Mouse (Mus musculus): ENCODE results near the gene Palm2. TPM values are rescaled to one million over a fixed set of nuclear protein-coding genes. Genes with fewer than 3 reads are reported as not detected.
A peak's percentile ranks its signal among the peaks of the same experiment; 100 is the strongest.

Gene Palm2
- polyA plus RNA-seq, 1 experiment: 14.6 TPM

DNA sequence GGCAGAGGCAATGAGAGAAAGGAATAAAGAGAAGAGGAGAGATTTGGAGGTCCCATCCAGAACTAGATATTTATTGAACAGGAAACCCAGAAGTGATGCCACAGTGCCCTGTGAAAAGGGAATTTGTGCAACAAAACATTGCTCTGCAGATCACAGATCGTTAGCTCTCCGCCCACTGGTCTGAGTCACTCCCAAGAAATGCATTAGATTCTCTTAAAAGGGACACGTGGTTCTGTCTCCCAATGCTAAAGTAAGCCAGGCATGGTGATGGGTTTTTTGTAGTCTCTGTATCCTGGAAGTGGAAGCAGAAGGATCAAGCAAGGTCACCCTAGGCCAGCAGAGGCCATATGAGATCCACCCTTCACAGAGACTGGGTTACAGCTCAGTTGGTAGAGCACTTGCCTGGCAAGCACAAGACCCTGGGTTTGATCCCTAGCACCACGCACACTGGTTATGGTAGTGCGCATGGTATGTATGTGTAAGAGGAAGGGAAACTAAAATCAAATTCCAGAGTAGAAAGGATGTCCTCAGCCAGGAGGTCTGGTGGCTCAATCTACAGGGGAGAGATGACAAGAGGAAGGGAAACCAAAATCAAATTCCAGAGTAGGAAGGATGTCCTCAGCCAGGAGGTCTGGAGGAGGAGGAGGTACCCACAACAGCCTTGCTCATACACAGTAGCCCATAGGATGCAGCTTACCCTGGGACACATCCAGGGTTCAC is 218.3 kb downstream of the Palm2 start:
- DNase-seq (ENCODE audit: extremely low spot score in 1 of 2, low spot score in 1 of 2): peak in 1 of 2 experiments; percentile 69

DNA sequence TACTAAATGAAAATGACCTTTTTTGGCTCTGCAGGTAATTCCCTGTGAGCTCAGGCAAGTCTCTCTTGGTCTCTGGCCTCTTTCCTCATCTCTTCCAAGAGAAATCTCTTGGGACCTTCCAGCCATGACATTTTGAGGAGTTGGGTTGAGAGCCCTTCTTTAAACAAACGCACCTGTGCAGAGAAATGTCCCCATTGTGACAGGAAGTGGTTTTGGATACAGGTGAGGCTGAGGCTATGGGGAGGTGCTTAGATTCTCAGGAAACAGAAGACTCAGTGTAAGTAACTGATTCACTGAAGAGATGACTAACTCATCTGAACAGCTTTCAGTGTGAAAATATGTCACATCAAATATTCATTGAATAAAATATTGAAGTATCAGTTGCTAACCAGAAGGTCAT is 221.9 kb downstream of the Palm2 start:
- no peak for DNase-seq (ENCODE audit: extremely low spot score in 1 of 2, low spot score in 1 of 2)

DNA sequence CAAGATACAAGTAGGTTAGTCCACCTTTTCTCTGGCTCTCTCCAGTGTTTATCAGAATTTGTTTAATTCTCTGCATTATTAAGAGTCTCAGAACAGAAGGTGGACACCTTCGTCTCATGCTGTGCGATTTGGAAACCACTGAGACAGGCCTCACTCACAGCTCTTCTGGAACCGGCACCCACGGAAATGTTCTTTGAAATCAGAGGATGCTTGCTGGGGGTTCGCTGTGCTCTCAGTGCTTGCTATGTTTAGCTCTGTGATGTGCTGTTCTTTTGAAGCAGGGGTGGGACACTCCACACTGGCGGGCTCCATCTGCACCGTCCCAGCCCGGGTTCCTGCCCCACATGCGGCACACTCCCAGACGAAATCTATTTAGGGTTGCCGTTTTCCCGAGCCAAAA is 222.3 kb downstream of the Palm2 start:
- DNase-seq (ENCODE audit: extremely low spot score in 1 of 2, low spot score in 1 of 2): peak in 1 of 2 experiments; percentile 61

DNA sequence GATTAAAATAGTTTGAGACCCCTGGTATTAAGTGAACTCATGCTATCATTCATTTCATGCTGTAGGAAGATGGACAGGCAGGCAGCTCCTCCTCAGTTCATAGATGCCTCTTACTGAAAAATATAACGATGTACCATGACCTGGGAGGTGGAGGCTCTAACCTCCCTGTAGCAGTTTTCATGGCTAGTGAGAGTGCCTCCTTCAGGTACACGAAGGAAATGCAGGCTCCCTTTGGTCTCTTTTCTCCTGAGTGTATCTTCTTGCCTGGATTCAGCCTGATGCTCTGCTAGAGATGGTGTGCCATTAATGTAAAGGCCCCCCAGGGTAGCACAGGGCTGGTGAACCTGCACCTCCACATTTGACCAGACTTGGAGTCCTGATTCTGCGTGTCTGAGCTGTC is 222.8 kb downstream of the Palm2 start:
- no peak for DNase-seq (ENCODE audit: extremely low spot score in 1 of 2, low spot score in 1 of 2)

DNA sequence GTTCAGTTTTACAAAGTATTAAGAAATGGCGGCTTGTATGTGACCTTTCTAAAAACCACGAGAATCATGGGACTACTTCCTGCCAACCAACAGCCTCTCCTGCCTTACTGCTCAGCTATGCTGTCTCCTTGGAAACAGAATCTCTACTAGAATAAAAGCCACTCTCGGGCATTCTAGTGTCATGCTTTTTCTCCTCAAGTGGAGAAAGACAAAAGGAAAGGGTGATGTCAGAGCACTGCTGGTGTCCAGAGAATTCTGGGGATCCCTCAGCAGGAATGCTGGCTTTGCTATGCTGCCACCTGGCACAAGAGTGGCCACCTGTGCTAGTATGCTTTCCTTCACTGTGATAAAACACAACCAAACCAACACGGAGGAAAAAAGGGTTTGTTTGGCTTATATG is 226.4 kb downstream of the Palm2 start:
- DNase-seq (ENCODE audit: extremely low spot score in 1 of 2, low spot score in 1 of 2): no peak

DNA sequence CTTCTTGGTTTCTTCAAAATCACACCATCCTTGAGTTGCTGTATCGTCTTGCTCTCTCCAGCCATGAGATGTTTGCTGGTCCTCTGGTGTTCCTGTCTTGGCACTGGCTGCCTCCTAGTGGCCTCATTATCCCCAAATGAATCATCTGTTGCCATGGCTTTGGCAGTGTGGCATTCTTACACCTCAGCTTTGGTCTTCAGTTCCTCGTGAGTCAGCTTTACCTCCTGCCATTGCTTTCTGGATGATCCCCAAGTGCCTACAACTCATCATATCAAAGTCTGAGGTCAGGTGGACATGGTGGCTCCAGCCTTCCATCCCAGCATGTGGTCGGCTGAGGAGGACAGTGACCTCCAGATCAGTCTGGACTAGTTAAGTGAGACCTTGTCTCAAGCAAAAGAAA is 232.1 kb downstream of the Palm2 start:
- DNase-seq (ENCODE audit: extremely low spot score in 1 of 2, low spot score in 1 of 2): no peak

DNA sequence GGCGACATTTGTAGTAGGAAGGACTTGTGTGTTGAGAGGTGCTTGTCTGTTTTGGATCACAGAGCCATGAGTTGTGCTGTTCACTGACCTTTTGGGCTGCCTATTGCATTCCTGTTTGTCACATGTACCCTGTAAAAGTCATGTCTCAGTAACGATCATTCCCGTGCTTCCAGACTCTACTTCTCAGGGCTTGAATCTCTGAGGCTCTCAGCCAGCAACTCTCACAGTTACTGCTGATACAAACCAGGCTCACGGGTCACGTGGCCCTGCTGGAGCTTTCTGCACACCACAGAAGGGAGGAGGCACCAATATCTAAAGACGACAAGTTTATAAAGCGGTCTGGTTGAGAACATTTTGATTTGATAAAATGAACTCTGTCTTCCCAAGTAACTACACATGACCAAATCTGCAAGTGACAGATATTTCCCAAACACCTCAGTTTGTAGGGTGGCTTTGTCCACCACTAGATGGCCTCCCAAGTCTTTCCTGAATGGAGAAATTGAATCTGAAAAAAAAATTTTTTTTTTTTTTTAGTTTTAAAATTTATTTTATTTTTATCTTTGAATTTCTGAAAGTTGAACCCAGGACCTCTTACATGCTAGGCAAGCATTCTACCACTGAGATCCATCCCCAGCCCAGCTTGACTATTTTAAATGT is 236.9 kb downstream of the Palm2 start:
- peak in 1 of 2 experiments; percentile 43 for DNase-seq (ENCODE audit: extremely low spot score in 1 of 2, low spot score in 1 of 2)

DNA sequence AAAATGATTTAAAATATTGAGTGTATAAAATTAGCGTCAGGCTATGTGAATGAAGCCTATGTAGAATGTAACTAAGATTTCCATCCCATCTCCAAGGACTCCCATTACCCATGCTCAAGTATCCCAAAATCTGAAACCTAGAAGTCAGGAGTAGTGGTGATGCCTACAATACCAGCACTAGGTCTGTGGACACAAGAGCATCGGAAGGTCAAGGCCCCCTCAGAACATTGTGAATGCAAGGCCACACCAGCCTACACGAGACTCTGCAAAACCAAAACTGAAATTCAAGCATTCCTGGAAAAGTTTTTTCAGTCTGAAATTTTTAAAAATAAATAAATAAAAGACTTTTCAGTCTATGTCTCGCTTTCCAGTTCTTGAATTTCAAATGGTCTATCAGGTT is 238.5 kb downstream of the Palm2 start:
- DNase-seq (ENCODE audit: extremely low spot score in 1 of 2, low spot score in 1 of 2): no peak

DNA sequence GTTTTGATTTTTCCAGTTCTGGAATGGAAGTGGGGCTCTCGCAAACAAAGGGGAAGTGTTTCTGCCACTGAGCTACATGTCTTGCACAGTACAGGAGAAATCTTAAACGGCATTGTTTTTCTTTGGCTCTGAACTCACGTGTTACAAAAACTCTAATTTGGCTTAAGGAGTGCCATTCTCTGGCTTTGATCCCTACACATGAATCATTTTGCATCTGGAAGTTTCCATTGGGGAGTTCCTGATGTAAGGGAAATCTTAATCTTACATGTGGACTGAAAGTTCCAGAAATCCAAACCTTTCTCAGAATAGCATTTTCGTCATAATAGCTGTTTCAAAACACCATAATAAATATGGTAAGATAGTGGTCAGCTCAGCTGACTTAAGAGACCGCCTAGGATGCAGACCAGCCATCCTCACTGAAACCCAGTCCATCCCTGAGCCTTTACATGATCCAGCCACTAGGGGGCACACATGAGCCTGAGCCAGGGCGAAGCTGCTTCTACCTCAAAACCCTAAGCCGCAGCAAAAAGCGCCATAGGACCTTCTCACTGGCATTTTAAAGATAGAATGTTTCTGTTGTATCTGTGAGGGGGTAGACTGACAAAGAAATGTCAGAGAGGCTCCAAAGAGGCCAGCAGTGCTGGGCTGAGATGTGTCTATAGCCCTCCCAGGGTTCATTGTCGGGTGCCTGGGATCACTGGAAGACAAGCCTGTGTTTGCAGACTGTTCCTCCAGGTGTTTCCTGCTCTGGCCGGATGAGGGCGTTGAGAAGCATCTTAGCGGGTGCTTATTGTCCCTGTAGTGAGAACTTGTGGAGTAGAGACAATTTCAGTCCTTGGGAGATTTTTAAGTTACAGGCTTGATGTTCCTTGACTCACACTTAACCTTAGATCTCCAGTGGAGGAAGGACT is 239.2 kb downstream of the Palm2 start:
- DNase-seq (ENCODE audit: extremely low spot score in 1 of 2, low spot score in 1 of 2): peak; percentile 58 to 94

DNA sequence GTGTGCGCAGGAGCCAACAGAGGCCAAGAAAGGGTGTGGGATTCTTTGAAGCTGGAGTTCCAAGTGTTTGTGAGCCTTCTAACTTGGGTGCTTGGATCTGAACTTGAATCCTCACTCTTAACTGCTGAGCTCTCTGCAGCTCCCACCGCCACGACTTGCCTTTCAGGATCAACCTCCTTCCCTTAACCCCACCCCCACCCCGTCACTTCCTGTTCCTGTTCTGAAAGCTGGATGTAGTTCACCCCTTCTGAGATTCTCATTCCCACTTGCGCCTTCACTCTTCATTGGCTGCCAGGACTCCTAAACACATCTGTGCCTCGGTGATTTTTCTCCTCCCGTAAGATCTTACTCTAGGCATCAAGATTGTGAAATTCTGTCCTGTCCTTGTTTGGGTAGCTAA is 240.3 kb downstream of the Palm2 start:
- DNase-seq (ENCODE audit: extremely low spot score in 1 of 2, low spot score in 1 of 2): no peak

DNA sequence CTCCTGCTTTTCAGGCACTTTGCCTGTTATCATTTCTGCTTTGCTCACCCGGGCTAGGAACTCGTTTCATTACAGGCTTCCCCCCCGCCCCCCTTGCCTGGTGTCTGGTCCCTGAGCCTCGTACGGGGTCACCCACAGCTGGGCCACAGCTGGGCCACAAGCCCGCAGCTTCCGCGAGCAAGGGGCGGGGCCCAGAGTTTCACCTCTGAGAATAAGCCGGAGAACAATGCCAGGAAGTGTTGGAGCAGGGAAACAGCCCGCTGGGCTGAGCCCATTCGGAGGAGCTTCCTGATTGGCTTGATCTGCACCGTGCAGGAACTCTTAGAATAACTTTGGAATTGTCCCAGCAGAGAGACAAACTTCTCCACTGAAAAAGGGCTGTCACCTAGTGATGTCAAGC is 241.3 kb downstream of the Palm2 start:
- no peak for DNase-seq (ENCODE audit: extremely low spot score in 1 of 2, low spot score in 1 of 2)

DNA sequence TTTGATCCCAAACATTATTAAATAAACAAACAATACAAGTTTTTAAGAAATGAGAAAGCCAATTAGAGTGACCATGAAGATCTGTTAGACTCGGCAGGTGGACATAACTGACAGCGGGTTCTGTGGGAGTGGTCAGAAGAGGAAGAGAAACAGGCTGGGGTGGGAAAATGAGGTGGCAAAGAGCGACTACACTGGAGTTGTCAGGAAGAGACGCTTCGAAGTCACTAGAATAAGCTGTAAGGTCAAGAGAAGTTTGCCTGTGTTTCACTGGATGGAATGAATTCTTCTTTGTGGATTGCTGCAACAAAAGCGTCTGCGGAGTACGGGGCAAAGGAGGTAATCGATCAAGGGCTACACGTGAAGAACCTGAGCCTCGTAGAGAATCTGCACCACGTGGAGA is 243.9 kb downstream of the Palm2 start:
- no peak for DNase-seq (ENCODE audit: extremely low spot score in 1 of 2, low spot score in 1 of 2)

DNA sequence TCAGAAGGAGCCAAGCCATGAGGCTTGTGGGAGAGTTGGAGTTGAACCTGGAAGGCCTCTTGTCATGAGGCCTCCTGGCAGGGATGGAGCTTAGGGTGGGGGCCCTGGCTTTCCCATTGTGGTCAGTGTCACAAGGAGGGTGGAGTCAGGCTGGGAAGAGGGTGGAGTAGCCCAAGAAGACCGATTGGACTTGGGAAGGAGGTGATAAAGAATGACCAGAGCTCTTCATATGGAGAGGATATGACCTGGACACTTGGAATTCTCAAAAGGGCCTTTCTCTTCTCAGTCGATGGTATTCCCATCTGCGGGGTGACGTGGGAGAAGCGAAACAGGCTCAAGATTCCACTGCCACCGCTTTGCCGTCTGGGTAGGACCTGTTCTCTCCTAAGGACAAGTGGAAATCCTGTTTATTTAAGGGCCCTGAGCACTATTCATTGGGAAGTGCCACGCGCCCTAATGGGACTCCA is 245.0 kb downstream of the Palm2 start:
- no peak for DNase-seq (ENCODE audit: extremely low spot score in 1 of 2, low spot score in 1 of 2)

DNA sequence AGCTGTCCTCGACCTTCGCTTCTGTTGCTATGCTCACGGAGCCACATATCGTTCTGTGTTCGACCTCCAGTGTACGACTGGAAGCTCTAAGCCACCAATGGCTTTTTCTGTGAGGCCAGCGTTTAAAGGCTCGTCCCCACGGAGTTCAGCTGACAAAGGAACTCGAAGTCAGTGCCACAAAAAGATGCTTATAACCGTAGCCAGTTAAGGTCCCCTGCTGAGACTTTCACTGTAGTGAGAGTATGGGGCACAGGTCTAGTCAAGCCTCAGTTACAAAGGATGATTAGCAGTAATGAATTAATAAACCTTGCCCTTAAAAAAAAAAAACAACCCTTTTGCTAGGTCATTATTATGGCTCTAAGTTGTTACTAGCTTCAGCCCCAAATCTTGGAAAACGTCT is 246.1 kb downstream of the Palm2 start:
- no peak for DNase-seq (ENCODE audit: extremely low spot score in 1 of 2, low spot score in 1 of 2)

DNA sequence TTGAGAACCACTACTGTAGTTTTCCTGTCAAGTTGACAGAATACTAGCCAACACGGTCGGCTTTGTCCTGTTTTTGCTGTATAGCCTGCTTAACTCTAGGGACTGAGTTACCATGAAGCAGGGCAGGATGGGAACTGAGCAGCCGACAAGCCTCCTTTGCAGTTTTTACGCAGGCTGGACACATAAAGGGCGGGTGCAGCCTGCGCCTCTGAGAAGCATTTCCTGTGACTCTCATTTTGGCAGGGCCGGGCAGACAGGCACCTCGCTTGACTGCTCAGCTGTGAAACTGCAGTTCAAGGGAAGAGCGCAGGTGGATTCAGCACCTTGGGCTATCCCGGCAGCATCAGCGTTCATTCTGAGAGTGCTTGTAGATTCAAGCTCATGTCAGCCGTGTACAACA is 247.5 kb downstream of the Palm2 start:
- DNase-seq (ENCODE audit: extremely low spot score in 1 of 2, low spot score in 1 of 2): no peak

DNA sequence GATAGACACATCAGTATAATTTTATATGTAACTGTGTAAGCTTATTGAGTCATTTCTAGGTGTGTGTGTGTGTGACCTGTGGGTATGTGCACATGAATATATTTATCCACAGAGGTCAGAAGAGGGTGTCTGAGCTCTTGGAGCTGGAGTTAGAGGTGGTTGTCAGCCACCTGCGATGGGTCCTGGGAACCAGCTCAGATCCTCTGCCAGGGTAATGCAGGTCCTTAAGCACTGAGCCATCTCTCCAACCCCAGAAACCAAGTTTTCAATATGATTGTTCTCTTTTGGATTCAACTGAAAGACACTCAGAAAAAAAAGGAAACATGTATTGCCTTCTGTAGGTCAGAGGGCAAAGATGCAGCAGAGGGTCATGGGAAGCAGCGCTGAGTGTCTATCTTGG is 248.3 kb downstream of the Palm2 start:
- DNase-seq (ENCODE audit: extremely low spot score in 1 of 2, low spot score in 1 of 2): no peak

DNA sequence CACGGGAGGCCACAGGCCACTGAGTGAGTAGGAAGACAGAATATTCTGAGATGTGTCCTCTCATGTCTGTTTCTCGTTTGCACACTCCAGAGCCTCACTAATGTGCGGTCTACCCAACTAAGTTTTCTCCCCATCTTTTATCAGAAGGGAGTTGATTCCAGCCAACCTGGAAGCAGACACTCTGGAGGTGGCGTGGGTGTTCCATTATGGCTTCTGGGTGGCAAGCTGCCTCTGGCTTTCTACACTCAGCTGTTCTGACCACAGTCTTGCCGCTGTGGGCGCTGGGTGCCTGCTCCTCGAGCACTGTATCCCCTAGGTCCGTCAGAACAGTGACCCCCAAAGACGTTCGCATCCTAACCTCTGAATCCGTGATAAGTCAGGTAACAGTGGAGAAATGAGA is 248.9 kb downstream of the Palm2 start:
- DNase-seq (ENCODE audit: extremely low spot score in 1 of 2, low spot score in 1 of 2): peak in 1 of 2 experiments; percentile 65

DNA sequence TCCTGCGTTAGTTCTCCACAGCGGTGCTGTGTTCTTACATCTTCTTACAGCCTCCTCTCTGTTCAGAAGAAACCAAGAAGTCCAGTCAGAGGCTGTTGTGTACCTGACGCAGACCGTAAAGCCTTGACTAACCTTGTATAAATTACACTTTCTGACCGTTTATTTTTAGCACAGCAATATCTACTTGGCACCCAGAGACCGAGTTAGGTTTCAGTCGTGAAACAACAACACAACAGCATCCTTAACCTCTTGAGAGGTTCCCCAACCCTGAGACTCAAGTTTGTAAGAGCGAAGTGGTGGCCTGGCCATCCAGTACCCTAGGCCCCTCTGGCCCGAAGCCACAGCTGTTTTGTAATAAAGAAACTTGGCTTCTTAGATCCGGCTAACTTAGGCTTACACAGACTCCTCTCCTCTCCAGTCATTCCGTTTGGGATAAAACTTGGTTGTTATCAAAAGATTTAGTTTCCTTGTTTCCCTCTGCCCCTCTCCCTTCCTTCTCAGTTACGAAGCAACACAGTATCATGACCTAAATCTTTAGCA is 250.7 kb downstream of the Palm2 start:
- no peak for DNase-seq (ENCODE audit: extremely low spot score in 1 of 2, low spot score in 1 of 2)

DNA sequence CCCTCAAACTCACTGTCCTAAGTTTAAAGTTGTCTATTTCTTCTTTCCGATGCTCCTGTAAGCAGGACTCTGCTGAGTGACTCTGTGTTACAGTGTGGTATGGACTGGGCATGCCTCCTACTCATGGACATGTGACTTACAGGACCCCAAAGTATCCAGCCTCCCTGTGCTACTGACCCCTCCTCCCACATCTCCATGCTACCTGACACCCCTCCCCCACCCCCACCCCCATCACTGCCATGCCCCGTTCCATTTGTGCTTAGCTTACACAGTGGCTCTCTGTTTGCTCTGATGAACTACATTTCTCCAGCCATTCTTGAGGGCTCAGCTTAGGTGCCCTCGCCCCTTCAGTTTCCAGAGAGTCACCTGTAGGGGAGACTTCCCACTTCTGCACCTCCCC is 252.7 kb downstream of the Palm2 start:
- DNase-seq (ENCODE audit: extremely low spot score in 1 of 2, low spot score in 1 of 2): no peak

DNA sequence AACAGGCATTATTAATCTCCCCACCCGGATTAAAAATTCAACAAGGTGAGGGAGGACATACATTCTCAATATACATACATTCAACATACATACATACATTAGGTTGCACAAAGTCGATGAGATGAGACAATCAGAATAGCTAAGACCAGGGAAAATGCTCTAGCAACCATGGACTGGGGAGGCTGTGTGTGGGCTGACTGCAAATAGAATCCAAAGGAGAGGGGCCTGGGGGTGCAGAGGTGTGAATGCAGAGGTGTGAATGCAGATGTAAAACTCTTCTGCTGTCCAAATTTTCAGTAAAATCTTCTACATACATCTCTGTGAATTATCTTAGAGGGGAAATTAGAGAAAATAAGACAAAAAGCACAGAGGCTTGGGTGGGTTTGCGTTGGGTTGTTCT is 253.5 kb downstream of the Palm2 start:
- peak; percentile 30 to 58 for DNase-seq (ENCODE audit: extremely low spot score in 1 of 2, low spot score in 1 of 2)

DNA sequence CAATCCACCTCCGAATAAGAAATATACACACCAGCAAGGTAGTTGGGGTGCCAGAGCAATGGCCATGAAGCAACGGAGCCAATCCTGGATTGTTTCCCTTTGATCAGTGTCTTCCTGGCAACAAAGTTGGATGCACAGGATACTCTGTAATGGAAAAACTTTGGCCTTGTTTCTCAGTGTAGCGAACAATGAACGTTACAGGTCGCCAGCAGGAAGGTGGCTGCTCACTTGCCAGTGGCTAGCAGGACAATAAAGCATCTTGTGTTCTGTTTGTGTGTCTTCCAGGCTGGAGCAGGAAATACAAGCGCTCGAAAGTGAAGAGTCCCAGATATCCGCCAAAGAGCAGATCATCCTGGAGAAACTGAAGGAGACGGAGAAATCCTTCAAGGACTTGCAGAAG is 254.1 kb downstream of the Palm2 start:
- DNase-seq (ENCODE audit: extremely low spot score in 1 of 2, low spot score in 1 of 2): no peak
